Mouse (Mus musculus) regulatory T cell (primary cell): ENCODE measurements around the gene Mgst3.

Experiments
- in situ Hi-C: fragments of 300-600 bp; cut with MboI, MseI; formaldehyde crosslinking; loops from one replicate; pipeline ENCODE4 v1.15.1; 2025; ENCODE audit warnings: high pct_unique_total_duplicates

Mgst3 gene

GRCm38 (mm10) chr1:167387796-167388195 is 5.8 kb downstream of the Mgst3 start:
- in situ Hi-C loops = no loop called here

DNA sequence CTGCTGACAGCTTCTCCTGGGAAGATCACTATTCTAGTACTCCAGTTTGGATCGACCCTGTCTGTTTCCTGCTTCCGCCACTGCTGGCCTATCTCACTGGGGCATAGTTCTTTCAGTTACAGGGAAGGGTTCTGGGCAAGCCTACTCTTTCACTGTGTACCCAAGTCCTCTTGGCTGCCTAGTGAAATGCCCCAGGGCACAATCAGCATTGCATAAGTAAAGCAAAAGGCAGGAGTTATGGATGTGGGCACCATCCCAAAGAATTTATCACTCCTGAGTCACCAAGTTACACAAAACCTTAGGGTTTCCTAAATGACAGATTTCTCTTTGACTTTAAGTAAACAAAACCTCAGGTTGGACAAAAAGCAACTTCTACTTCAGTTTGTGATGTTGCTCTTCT is 6.3 kb downstream of the Mgst3 start:
- in situ Hi-C loops = no loop called here

GRCm38 (mm10) chr1:167386466-167386865 is 7.2 kb downstream of the Mgst3 start:
- in situ Hi-C loops = no loop called here

GRCm38 (mm10) chr1:167385636-167386035 is 8.0 kb downstream of the Mgst3 start:
- in situ Hi-C loops = no loop called here

GRCm38 (mm10) chr1:167385211-167385610 is 8.4 kb downstream of the Mgst3 start:
- in situ Hi-C loops = no loop called here

DNA sequence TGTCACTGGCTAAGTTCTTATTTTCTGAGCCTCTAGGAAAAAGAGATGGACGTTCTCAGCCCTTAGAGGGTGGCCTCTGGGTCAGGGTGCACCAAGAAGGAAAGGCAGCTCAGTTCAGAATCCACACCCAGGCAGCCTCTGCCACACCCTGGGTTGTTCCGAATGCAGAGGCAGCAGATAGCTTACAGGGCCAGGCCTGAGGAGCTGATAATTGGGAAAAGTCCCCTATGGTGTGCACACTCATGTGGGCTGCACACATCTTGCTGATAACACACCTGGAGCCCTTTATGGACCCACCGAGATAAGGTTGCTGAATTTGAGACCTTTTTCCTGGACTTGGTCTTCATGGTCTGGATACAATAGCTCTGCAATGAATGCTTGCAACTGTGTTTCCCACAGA is 9.5 kb downstream of the Mgst3 start:
- in situ Hi-C loops = no loop called here

- in situ Hi-C loops = no loop called here
These were observed 10.5 kb downstream of the Mgst3 start for GRCm38 (mm10) chr1:167383178-167383577.

DNA sequence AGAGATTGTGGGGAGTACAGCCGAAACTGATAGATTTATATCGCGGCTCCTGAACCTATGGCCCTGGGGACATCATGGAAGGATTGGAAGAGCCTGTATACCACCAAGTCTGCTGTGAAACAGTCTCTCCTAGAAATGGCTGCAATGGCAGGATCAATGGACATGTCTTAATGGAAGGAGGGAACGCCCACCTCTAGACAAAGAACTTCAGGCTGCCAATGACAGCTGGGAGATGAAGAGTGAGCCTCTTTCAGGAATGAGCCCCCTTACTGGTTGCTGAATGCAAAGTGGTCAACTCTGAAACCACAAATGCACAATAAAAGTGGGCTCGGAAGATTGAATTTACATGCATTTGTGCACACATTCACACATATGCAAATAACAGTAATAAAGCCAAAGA is 10.9 kb downstream of the Mgst3 start:
- in situ Hi-C loops = no loop called here

DNA sequence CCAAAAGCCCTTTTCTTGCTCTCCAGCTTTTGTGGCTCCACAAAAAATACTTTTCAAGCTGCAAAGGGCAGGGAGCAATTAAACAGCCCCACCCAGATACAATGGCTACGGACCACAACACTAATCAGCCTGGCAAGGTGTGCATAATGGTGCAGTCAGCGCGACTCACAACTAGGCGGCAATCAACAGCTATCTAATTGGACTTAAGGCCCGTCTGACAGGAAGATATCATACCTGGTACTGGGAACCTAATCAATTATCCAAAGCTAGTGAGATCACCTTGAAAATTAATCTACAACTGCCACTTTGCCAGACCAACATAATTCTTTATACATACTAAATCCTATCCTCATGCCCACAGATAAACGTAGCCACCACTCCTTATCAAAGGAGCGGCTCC is 11.3 kb downstream of the Mgst3 start:
- in situ Hi-C loops = no loop called here

DNA sequence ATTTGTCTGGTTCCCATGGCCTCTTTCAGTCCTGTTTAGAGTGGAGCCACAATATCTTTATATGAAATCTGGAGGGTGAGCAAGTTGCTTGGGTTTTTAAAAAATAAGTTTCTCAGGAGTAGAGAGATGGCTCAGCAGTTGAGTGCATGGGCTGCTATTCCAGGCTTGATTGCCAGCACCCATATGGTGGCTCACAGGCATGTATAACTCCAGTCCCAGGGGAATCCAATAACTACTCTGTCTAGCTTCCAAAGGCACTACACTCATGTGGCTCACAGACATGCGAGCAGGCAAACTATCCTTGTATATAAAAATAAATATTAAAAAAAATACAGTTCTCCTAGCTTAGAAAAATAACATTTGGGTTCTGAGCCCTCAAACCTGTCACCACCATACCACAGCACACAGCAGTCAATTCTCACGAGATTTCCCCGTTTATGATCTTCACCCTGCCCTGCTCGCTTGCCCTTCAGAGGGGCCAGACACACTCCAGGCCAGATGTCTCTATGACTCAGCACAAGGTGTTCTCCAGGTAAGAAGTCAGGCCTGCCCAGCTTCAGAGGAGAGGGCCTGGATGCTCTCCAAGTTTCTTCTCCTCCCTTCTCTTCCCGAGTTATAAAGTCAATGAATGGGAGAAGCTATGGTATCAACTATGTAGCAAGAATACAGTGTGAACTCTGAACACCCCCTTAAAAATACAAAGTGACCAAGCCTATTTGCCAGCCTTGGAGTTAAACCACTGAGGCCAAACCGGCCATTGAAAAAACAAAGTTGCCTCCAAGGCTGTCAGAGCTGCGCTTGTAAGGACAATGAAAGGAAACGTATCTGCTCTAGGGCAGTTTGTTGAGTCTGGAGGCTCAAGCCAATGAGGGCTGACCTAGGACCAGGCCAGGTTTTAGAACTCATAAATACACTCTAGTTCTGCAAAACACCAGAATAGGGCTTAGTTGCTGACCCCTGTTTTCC is 12.3 kb downstream of the Mgst3 start:
- in situ Hi-C loops = no loop called here

DNA sequence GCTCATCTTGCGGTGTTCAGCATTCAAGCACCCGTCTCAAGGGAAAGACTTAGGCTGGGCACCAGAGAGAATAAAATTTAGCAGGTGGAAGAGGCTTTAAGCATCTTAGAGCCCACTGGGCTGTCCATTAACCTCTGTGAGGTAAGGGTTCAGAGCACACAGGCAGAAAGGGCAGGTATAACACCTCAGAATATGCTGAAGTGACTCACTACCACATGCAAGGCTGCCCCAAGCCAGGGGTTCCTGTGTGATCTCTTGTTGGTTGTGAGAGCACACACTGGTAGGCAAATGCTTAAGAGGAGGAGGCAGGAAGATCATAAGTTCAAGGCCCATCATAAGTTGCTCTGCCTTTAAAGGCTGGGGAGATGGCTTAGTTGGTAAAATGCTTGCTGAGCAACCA is 13.4 kb downstream of the Mgst3 start:
- in situ Hi-C loops = no loop called here

GRCm38 (mm10) chr1:167379751-167380150 is 13.9 kb downstream of the Mgst3 start:
- in situ Hi-C loops = no loop called here

- in situ Hi-C loops = no loop called here
These were observed 15.6 kb downstream of the Mgst3 start for GRCm38 (mm10) chr1:167378019-167378418.

- in situ Hi-C loops = loop anchor here (25.0 kb wide), 1 partner anchor 988 kb away; the partner anchor contains the start of gene Tada1
These were observed 18.7 kb downstream of the Mgst3 start for GRCm38 (mm10) chr1:167374942-167375341.

DNA sequence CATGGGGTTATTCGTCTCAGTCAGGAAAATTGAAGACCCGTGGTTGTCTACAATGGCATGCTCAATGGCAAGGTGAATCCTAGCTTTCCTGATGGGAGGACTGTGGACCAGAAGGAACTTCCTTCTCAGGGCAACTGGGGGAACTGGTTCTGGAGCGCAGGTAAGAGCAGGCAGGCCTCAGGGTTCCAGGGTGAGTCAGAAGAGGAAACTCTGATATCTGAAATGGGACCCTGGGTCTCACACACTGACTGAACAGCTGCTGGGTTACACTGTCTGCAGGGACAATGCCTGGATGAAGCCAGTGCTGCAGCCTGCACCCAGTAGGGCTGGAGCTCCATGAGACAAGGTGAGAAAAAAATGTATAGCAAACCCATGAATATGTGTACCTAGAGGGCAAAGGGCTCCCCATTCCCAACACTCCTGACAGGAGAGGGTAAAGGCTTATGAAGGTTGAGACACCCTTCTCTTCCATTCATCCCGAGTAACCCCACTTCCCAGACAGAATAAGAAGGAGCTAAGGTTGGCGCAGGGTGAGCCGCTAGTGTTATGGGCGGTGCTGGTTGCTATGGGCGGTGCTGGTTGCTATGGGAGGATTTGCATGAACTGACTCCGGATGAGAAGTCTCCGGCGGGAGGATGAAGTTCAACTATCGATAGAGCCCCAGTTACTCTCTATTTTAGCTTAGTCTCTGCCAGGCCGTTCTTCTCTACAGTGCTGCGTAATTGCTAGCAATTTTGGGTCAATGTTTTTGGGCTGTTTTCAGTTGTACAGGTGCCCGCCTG is 19.4 kb downstream of the Mgst3 start:
- in situ Hi-C loops = loop anchor here (25.0 kb wide), 1 partner anchor 987 kb away; the partner anchor contains the start of gene Tada1

- in situ Hi-C loops = loop anchor here (25.0 kb wide), 1 partner anchor 985 kb away; the partner anchor contains the start of gene Tada1
These were observed 20.9 kb downstream of the Mgst3 start for GRCm38 (mm10) chr1:167372739-167373138.

DNA sequence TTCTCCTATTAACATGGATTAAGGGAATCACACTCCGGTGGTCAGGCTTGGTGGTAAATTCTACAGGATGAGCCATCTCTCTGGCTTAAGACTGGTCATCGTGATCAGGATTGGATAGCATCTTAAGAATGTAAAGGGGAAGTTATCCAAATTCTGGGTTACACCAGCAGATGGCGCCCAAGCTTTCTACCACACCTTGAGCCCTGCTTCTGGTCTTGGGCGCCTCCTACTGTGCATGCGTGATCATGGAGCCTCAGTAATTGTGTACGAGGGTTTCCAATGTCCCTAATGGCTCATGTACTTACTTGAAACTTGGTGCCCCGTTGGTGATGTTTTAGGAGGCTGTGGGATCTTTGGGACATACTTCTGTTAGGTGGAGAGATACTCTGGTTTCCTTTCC is 23.7 kb downstream of the Mgst3 start:
- in situ Hi-C loops = loop anchor here (25.0 kb wide), 1 partner anchor 983 kb away; the partner anchor contains the start of gene Tada1

DNA sequence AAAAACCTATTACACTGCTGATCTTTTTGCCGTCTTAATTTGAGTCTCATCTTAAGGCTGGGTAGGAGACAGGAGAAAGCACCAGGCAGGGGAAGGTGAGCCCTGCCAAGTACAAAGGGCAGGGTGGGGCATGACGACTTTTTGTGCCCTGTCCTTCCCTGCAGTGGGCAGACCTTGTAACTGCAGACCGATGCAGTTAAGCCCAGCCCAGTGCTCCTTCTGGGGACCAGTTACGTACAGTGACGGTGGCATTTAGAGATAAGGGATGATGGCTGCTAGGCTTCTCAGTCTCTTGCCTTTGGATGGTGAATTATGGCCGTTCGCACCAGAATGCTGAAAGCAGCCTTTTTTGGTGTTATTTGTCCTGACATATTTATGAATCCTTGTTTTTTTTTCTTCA is 25.1 kb downstream of the Mgst3 start:
- in situ Hi-C loops = loop anchor here (25.0 kb wide), 1 partner anchor 981 kb away; the partner anchor contains the start of gene Tada1

DNA sequence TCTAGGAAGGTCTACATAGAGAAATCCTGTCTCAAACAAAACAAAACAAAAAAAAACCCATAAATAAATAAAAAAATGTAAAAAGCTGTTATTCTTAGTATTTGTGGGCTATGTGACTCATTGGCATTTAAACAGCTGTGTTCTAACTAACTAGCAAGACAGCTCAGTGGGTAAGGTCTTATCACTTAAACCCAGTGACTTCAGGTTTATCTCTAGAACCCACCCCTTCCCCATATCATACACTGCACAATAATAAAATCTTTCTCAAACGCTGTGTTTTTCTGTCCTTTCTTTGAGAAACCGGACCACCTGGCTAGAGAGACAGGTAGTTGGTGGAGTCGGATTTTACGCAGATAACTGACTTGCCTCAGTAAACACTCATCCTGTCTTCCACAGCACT is 25.6 kb downstream of the Mgst3 start:
- in situ Hi-C loops = loop anchor here (25.0 kb wide), 1 partner anchor 981 kb away; the partner anchor contains the start of gene Tada1

DNA sequence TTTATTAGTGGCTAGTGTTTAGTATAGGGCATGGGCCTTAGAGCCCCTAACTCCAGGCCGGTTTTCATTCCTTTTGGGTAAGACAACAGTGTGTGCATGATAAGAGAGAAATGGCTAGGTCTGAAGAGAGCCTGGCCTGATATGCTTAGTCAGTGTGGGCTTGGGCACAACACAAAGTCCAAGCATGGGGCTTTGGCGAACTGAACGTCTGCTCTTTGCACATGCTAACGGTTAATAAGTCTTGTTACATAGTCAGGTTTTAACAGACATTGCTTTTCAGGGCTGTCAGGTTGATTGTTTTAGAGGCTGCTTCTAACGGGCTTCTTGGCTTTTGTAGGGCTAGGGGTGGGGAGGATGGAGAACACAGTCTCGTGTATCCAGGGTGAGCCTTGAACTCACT is 27.0 kb downstream of the Mgst3 start:
- in situ Hi-C loops = loop anchor here (25.0 kb wide), 1 partner anchor 979 kb away; the partner anchor contains the start of gene Tada1

DNA sequence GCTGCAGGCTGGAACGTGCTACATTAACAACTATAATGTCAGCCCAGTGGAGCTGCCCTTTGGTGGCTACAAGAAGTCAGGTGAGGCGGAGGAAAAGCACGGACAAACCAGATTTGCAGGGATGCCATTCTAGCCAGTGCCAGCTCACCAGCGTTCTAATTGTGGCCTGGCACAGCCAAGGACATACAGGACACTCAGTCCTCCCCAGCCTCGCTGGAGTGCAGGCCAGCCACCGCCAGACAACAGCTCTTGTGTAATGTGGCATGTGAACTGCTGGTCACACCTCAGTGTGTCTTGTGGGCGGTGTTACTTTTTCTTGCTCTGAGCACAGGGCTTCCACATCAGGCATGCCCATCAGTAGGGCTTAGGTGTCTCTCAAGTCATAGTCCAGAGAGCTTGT is 27.8 kb downstream of the Mgst3 start:
- in situ Hi-C loops = loop anchor here (25.0 kb wide), 1 partner anchor 979 kb away; the partner anchor contains the start of gene Tada1

DNA sequence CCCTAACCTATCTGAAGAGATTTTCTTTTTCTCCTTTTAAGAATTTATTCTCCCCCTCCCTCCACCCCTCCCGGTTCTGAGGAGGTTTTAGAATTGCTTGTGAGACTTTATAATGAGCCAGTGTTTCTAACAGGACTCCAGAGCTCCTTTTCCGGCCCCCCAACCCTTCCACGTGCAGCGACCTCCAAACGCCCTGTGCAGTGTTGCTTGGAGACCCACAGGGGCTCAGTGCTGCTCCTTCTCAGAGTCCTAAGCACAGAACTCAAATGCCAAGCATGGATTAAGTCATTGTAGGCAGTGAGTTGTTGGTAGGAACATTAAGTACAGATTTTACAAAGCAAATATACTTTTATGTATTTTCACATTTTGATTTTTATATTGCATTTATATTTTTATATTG is 30.3 kb downstream of the Mgst3 start:
- in situ Hi-C loops = loop anchor here (25.0 kb wide), 1 partner anchor 976 kb away; the partner anchor contains the start of gene Tada1
